Mouse (Mus musculus) common myeloid progenitor, adult 5-6 weeks (primary cell): ENCODE results near the gene Sobp. TPM values are rescaled to one million over a fixed set of nuclear protein-coding genes. Genes with fewer than 3 reads are reported as not detected.

ENCODE experiments used
- ATAC-seq: replicated peaks from 2 replicates; pipeline ENCODE4 v1.8.0; 2016; ENCODE audit warnings: low read depth, mild to moderate bottlenecking, moderate TSS enrichment, inconsistent platforms; ENCODE audit not compliant: poor library complexity, severe bottlenecking
- total RNA-seq: library from RNA; stranded (forward); fragments of 200-1000, 187-1606 nt; gene quantifications from 2 replicates; pipeline ENCODE4 v1.2.3, GENCODE M21; 2017

The Sobp gene
- total RNA-seq, 1 experiment from 2014 or later = not detected

GRCm38 (mm10) chr10:43003466-43003757 is 170.9 kb downstream of the Sobp start:
- ATAC-seq = no peak

GRCm38 (mm10) chr10:43002721-43003465 is 171.4 kb downstream of the Sobp start:
- ATAC-seq = no peak; the same call in 1 of the 2 replicates

GRCm38 (mm10) chr10:43002066-43002678 is 172.2 kb downstream of the Sobp start:
- no peak for ATAC-seq

GRCm38 (mm10) chr10:43001433-43001832 is 172.9 kb downstream of the Sobp start:
- ATAC-seq = no peak

GRCm38 (mm10) chr10:42999324-42999723 is 175.0 kb downstream of the Sobp start:
- ATAC-seq = no peak

- ATAC-seq = no peak
These were observed 177.1 kb downstream of the Sobp start for GRCm38 (mm10) chr10:42997278-42997677.

GRCm38 (mm10) chr10:42995484-42995895 is 178.8 kb downstream of the Sobp start:
- no peak for ATAC-seq

GRCm38 (mm10) chr10:42994331-42994782 is 180.0 kb downstream of the Sobp start:
- no peak for ATAC-seq

- ATAC-seq = no peak
These were observed 183.3 kb downstream of the Sobp start for GRCm38 (mm10) chr10:42991018-42991417.

- peak; percentile 62 for ATAC-seq
These were observed 184.4 kb downstream of the Sobp start for GRCm38 (mm10) chr10:42989910-42990309.

- no peak for ATAC-seq
These were observed 185.7 kb downstream of the Sobp start for GRCm38 (mm10) chr10:42988627-42989026.

GRCm38 (mm10) chr10:42987594-42988052 is 186.7 kb downstream of the Sobp start:
- peak; percentile 68 for ATAC-seq

- ATAC-seq = no peak
These were observed 189.4 kb downstream of the Sobp start for GRCm38 (mm10) chr10:42984886-42985285.

GRCm38 (mm10) chr10:42980999-42981757 is 193.2 kb downstream of the Sobp start:
- ATAC-seq = no peak

- no peak for ATAC-seq
These were observed 196.0 kb downstream of the Sobp start for GRCm38 (mm10) chr10:42978346-42978745.

GRCm38 (mm10) chr10:42976577-42976976 is 197.8 kb downstream of the Sobp start:
- ATAC-seq = no peak

- ATAC-seq = no peak
These were observed 200.8 kb downstream of the Sobp start for GRCm38 (mm10) chr10:42973537-42973936.

GRCm38 (mm10) chr10:42972504-42973172 is 201.7 kb downstream of the Sobp start:
- peak; percentile 94 for ATAC-seq

GRCm38 (mm10) chr10:42968332-42968731 is 206.0 kb downstream of the Sobp start:
- ATAC-seq = no peak

GRCm38 (mm10) chr10:42963061-42963460 is 211.3 kb downstream of the Sobp start:
- ATAC-seq = no peak
